Mouse (Mus musculus) CD4-positive, CD25-positive, alpha-beta regulatory T cell (primary cell): ENCODE results near the gene Vmn1r224. TPM values are rescaled to one million over a fixed set of nuclear protein-coding genes. Genes with fewer than 3 reads are reported as not detected.

Experiments used
- polyA plus RNA-seq: library from polyadenylated mRNA; unstranded; fragments of 100-300 nt; shearing (Covaris generic); gene quantifications from one replicate; pipeline ENCODE4 v1.2.1, GENCODE M21; 2017

Gene Vmn1r224
- not detected for polyA plus RNA-seq

DNA sequence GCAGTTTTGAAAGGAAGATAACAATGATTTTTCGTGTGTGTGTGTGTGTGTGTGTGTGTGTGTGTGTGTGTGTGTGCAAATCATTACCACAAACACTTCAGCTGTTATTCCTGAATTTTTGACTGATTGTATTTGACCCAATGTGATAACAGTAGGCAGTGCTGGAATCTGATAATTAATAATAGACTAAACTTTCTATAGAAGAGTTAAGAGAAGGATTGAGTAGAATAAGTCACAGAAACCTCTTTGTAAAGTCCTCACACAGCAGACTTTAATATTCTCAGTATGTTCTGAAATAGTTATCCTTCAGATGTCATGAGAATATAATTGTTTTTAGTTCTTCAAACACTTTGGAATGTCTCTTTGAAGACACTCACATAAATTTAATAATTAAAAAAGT, at the start of gene Vmn1r224:
Vmn1r224 (plus strand) TSS at position 301 of the 400 bp plus-strand sequence.

Other genes starting within 250 kb of the Vmn1r224 start
- not detected for gene Fpr-rs6, start 231.0 kb upstream of the Vmn1r224 start, polyA plus RNA-seq
- 0.11 TPM for gene Vmn2r105, start 179.1 kb upstream of the Vmn1r224 start, polyA plus RNA-seq
- gene Vmn2r106, start 128.6 kb upstream of the Vmn1r224 start, polyA plus RNA-seq: not detected
- gene Vmn2r107, start 68.9 kb upstream of the Vmn1r224 start, polyA plus RNA-seq: 0.01 TPM
- gene Vmn2r108, start 67.2 kb downstream of the Vmn1r224 start, polyA plus RNA-seq: not detected
- gene Vmn1r225, start 84.0 kb downstream of the Vmn1r224 start, polyA plus RNA-seq: not detected
- gene Vmn2r109, start 150.6 kb downstream of the Vmn1r224 start, polyA plus RNA-seq: not detected
- 0.02 TPM for gene Vmn2r110, start 182.3 kb downstream of the Vmn1r224 start, polyA plus RNA-seq
- not detected for gene Fpr-rs3, start 210.7 kb downstream of the Vmn1r224 start, polyA plus RNA-seq